Mouse (Mus musculus): Measurements from ENCODE around the gene Mrm1.

Gene Mrm1

DNA sequence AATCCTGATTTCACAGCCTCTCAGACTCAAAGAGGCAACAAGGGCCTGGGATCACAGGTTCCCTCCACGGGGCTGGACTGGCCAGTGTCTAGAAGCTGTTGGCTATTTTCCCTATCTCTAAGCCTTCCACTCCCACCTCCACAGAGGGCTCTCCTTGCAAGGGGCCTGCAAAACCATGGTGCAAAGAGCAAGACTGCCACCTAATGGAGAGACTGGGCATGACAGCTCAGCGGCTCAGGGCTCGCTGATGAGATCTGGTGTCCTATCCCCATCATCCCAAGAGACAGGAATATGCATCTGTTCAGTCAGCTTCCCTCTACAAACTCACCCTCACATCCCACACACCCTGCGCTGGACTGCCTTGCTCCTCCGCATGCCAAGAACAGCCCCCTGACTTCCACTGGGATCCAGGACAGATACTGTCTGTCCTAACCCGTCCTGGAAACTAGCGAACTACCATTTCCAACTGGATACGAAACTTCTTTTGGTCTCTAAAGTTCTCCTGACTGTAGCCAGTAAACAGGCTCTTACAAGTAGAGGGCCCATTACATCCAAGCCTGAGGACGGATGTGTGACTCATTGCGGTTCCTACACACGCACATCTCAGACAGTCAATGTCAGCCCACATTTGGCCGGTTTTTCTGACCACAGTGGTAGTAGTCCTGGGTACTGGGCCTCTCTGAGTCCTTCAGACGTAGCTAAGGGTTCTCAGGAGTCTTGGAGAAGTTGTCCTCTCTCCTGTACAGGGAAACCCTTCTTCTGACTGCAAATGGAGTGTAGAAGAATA is 5.4 kb downstream of the Mrm1 start:
- peak; percentile 56 for DNase-seq (ENCODE audit: low spot score)

DNA sequence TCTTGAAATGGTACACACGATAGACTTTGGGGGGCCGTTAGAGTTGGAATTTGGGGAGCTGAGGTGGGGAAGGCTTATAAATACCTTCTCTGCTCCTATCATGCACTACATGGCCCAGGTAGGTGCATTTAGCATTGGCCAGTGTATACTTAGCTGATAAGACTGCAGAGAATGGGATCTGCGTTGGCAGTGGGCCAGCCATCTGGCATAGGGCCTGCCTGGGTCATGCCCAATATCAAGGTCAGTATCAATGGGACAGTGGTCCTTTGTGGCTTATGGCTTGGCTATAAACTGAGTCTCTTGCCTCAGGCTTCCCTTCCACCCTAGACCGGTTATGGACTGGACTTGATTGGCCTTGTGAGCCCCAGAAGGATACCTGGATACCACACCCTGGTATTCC is 14.9 kb downstream of the Mrm1 start:
- DNase-seq (ENCODE audit: low spot score): no peak

DNA sequence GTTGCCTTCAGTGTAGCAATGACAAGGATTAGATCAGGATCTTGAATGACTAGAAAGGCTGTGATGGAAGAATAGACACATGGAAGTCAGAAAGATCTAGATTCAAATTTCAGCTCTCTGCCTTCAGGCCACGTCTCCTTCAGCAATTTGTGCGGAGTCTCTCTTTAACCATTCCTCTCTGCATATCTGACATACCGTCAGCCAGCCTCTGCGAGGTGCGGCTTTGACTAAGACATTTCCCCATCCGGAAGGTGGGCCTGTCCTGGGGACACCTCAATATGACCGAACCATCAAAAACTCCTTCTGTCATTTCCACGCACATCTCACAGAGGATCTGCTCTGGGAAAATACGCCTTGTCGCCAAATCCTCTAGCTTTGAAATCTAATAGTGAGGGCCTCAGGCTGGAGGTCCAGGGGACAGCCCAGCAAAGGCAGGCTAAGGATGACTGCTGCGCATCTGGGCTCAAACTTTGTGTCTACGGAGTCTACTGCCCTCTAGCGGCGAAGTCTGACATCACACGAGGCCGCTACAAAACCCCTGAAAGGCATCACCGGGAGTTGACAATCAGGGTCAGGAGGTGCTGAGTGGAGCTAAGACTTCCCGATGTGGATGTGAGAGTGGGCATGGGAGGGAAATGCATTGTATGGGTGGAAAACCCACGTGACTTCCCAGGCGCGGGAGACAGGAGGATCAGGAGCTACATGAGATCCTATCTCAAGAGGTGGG is 21.5 kb downstream of the Mrm1 start:
- DNase-seq (ENCODE audit: low spot score): peak; percentile 54

DNA sequence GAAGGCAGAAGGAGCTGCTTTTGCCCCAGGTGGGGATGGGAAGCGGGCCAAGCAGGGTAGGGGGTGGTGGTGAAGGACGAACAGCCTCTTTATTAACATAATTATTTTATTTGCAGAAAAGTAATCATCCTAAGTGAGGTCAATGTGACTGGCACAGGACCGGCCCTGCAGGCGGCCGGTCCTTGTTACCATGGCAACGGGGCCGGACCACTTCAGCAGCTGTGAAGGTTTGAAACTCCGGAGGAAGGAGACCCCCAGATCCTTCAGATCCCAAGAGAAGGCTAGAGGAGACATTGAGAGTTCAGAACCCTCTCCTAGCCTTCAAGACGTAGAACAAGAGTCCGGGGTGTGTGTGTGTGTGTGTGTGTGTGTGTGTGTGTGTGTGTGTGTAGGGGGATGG is 22.3 kb downstream of the Mrm1 start:
- DNase-seq (ENCODE audit: low spot score): no peak

DNA sequence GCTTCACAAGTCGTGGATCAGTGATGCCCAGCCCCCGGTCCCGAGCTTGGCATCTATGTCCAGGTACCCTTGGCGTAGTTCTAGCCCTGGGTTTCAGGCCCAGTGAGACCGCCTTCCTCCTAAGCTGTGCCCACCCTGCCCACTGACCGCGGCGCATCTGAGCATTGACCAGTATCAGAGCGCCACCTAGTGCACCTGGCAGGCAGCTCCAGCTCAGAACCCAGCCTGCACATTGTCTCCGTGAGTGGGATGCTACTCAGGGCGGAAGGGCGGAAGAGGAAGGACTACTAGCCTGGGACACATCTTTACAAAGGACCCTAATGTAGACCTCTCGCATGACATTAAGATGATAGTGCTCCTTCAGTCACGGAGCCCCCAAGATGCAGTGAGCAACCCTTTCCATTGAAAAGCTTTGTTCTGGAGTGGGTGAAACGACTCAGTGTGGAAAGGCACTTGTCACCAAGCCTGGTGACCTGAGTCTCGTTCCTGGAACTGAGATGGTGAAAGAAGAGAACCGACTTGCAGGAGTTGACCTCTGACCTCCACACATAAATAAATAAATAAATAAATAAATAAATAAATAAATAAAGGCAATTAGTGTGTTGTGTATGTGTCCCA is 24.7 kb downstream of the Mrm1 start:
- DNase-seq (ENCODE audit: low spot score): peak; percentile 33

DNA sequence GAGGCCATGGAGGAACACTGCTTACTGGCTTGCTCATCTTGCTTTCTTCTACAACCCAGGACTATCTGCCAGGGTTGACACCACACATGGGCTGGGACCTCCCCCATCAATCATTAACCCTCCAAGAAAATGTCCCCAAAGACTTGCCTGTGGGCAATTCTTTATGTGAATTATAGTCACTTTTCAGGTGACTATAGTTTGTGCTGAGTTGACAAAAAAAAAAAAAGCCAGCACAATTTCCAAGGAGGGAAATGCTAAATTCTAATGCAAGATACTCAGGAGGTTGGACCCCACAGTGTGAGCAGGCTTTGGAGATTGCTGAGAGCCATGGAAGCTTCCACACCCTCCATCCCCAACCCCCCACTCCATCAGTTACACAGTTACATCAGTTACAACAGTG is 25.8 kb downstream of the Mrm1 start:
- no peak for DNase-seq (ENCODE audit: low spot score)

DNA sequence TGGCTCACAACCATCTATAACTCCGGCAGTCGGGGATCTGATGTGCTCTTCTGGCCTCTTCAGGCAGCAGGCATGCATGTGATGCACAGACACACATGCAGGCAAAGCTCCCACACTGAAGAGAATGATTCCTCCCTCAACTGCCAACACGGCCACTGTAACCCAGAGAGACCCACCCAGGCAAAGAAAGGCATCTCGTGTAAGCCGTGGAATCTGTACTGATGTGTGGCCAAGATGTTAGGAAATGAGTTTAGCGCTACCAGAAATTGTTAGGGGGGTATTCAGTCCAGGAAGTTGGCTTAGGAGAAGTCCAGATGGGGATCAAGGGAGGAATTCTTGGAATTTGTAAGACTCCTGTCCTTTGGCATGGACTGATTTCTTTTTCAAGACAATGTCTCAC is 28.9 kb downstream of the Mrm1 start:
- DNase-seq (ENCODE audit: low spot score): no peak

DNA sequence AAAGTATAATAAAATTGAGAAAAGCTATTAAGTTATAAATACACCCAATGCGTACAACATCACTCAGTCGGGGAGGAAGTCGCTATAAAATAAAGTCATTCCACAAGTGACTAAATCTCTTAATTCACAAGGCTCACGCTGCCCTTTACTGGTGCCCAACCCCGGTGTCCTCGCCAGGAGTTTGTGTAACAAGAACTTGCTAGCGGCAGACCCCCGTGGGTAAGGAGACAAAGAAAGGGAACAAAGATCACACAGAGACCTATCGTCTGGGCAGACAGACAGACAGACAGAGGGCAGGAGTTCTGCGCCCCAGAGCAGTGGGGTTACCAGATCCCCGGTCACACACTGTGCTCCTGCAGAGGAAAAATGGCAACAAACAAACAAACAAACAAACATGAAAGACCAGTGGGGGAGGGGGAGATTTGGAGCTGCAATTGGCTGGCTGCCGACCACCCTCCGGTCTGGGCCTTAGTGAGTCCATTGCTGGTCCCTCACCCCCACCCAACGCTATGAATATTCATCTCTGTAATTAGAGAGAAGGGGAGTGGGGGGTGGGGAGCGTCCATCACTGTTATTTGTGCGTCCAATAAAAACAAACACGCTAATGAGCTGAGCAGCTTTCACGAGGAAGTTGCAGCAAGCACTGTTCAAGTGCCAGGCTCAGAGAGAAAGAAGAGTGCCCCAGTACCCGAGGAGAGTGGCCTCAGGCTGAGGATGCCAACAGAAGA is 39.0 kb downstream of the Mrm1 start:
- DNase-seq (ENCODE audit: low spot score): no peak

DNA sequence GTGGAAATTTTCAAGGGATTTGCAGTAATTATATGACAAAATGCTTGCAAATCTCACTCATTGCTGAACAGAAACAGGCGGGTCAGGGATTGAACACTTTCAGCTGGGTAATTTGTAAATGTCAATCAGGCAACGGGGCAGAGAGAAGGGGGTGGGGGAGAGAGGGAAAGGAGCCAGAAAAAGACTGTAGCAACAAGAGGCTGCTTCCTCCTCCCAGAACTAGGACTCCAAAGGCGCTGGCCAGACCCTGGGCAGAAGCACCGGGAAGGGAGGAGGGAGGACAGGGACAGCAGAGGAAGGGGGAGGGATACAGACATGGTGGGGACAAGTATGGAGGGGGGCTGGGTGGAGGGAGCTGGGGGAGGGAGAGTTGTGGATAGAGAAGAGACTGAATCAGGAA is 43.8 kb downstream of the Mrm1 start:
- DNase-seq (ENCODE audit: low spot score): no peak

DNA sequence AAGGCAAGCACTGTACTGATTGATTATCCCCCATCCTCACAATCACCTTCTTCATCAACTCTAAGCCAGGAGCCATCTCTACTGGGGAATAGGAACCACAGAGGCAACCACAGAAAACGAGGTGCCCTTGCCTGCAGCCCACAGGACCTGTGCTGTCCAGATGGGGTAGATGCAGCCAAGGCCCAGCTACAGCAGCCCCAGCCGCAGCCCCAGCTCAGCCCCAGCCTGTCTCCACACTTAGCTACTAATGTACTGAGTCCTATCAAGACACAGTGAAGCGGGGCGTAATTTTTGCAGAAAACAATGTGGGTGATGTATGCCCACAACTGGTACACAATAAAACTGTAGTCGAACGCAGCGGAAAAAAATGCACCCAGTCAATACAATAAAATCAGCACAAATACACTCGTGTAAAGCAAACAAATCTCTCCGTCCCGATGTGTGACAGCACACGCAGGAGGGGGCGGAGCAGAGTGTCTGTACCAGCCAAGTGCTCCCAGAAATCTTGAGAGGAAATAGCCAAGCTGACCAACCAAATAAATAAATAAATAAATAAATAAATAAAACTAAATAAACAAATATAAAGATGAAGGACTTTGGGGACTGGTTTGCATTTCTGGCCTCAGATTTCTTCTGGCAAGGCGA is 44.3 kb downstream of the Mrm1 start:
- DNase-seq (ENCODE audit: low spot score): no peak

DNA sequence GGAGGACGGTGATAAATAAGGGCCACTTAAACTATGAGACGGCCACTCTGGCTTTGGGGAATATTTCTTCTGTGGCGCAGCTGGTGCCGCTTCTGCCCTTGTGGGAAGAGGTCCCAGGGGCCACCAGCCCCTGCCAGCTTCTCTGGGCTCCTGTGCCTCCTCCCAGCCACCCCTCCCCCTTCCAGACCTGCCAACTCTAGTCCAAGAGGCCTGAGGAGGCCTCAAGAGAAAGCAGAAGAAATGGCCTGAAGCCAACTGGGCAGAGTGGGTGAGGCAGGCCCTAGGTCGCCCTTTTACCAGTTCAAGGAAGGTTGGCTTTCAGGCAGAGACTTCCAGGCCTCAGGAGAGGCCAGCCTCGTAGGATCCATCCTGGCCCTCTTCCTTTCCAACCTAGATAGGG is 51.4 kb downstream of the Mrm1 start:
- no peak for DNase-seq (ENCODE audit: low spot score)

DNA sequence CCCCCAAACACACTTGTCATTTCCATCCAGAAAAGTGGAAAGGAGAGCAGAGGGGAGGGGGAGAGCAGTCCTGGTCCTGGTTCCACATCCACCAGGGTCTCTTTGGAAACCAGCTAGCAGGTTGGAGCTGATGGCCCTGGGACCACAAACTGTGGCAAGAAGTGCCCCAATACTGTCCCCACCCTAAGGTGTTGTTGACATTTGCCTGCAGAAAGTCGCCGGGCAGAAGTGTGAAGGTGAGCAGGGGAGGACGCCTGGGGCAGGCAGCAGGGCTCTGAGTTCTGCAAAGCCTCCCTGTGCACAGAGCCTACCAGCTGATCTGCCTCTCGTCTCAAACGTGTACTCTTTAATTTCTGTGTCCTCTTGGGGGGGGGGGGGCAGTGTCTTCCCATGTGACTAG is 54.2 kb downstream of the Mrm1 start:
- DNase-seq (ENCODE audit: low spot score): no peak

DNA sequence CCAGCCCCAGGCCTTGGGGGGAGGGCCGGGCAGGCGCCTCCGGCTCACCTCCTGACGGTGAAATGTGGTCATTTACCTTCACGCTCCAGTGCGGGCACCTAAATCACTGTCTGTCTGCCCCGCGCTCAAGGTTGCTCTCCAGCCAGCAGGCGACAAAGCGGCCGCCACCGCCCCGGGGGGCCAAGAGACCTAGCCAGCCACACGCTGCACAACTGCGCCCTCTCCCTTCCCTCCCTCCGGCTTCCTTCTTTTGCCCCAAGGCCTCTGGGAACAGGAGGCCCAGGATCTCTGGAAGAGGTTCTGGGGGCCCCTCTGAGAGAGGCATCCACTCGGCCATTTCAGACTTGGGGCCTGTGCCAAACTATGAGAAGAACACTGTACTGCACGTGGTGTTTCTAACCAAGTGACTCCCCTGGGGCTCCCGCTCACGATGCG is 54.8 kb downstream of the Mrm1 start:
- peak; percentile 3 for DNase-seq (ENCODE audit: low spot score)

DNA sequence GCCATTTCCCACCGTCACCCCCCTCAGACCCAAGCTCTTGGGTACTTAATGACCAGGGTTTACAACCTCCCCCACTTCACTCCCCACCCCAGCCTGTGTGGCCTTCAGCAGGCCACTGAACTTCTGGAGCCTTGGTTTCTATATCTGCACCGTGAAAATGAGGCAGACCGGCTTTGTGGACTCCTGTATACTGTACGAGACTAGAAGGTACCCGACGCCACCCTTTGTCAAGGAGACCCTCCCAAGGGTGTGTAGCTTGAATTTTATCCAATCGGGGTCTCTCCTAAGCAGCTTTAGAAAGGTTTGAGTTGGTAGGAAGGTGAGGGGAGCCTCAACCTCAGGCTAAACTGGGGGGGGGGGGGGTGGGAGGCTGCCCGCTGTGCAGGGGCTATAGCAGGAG is 55.2 kb downstream of the Mrm1 start:
- DNase-seq (ENCODE audit: low spot score): no peak
